23 mouse cellular contexts compared by ENCODE assay signal in genomic region chr12:99617241-99617804, GRCm38 (mm10). TPM values are rescaled to one million over a fixed set of nuclear protein-coding genes. Genes with fewer than 3 reads are reported as not detected.
DNase-seq lines count a peak whose midpoint lies in the region; ATAC-seq lines count a peak whose summit lies in the region.
"Had no signal": no experiment of that assay in that cellular context is flagged by ENCODE, and none has a peak within 500 bp of the region (broad histone marks: within the 10 kb centered on the region; RNA-seq: fewer than 3 reads in every experiment).

No protein-coding gene starts in this region.

- DNase-seq in forebrain, embryonic 11.5 days (ENCODE audit: low spot score) = peak; percentile 22
- peak; percentile 35 for DNase-seq in heart, embryonic 10.5 days (ENCODE audit: low spot score)
- no peak for DNase-seq in heart, postnatal 4 days
- DNase-seq in layer of hippocampus, postnatal 10 days (ENCODE audit: low spot score in 2 of 2) = no peak
- DNase-seq: adrenal gland, adult 8-10 months; adrenal gland, postnatal 14 days; adrenal gland, postnatal 36 days; B cell, adult 2 months; cerebellum, adult 11-12 months; cerebellum, adult 2 months; cerebellum, adult 9-10 months; cerebellum, postnatal 10 days; cerebellum, postnatal 25 days; forebrain, postnatal 0 days had no signal

- 88% methylated on average over 14 of the region's 14 CpGs for WGBS in forebrain, embryonic 11.5 days
- 78% methylated on average over 14 of the region's 14 CpGs for WGBS in forebrain, embryonic 16.5 days
- WGBS in heart, embryonic 10.5 days = 86% methylated on average over 14 of the region's 14 CpGs

- no peaks in the 10 kb centered on the region for H3K27me3 ChIP-seq in forebrain, embryonic 11.5 days (ENCODE audit: control insufficient read depth, insufficient read depth, low read length)
- H3K27me3 ChIP-seq in forebrain, embryonic 16.5 days (replicated peaks; ENCODE audit: control insufficient read depth, insufficient read depth, low read length) = no peaks in the 10 kb centered on the region
- no peaks in the 10 kb centered on the region for H3K27me3 ChIP-seq in heart, embryonic 10.5 days (ENCODE audit: insufficient read depth, poor library complexity, severe bottlenecking)
- H3K27me3 ChIP-seq: forebrain, embryonic 12.5 days had no signal

- H3K27ac ChIP-seq in forebrain, embryonic 11.5 days (ENCODE audit: low read depth, low read length) = no peak overlapping the region
- no peak overlapping the region for H3K27ac ChIP-seq in forebrain, embryonic 16.5 days (ENCODE audit: low read length)
- no peak overlapping the region for H3K27ac ChIP-seq in heart, embryonic 10.5 days
- H3K27ac ChIP-seq: embryonic facial prominence, embryonic 10.5 days; embryonic facial prominence, embryonic 12.5 days; forebrain, embryonic 12.5 days had no signal

- no peak overlapping the region for H3K4me2 ChIP-seq in forebrain, embryonic 11.5 days (ENCODE audit: low read depth, low read length, severe bottlenecking)
- no peak overlapping the region for H3K4me2 ChIP-seq in forebrain, embryonic 16.5 days (ENCODE audit: low read length)
- H3K4me2 ChIP-seq: embryonic facial prominence, embryonic 12.5 days; forebrain, embryonic 12.5 days had no signal

- no peak overlapping the region for H3K4me3 ChIP-seq in forebrain, embryonic 11.5 days (ENCODE audit: low read depth, low read length)
- no peak overlapping the region for H3K4me3 ChIP-seq in forebrain, embryonic 16.5 days (replicated peaks; ENCODE audit: low read length)
- H3K4me3 ChIP-seq in heart, embryonic 10.5 days = no peak overlapping the region
- H3K4me3 ChIP-seq: embryonic facial prominence, embryonic 10.5 days; embryonic facial prominence, embryonic 12.5 days; forebrain, embryonic 12.5 days had no signal

- no peaks in the 10 kb centered on the region for H3K36me3 ChIP-seq in forebrain, embryonic 11.5 days (ENCODE audit: control insufficient read depth, insufficient read depth, low read length)
- H3K36me3 ChIP-seq in forebrain, embryonic 16.5 days (ENCODE audit: control insufficient read depth, insufficient read depth) = no peaks in the 10 kb centered on the region
- no peaks in the 10 kb centered on the region for H3K36me3 ChIP-seq in heart, embryonic 10.5 days
- H3K36me3 ChIP-seq: embryonic facial prominence, embryonic 10.5 days; embryonic facial prominence, embryonic 12.5 days; forebrain, embryonic 12.5 days; G1E had no signal

- no peaks in the 10 kb centered on the region for H3K4me1 ChIP-seq in forebrain, embryonic 11.5 days (replicated peaks; ENCODE audit: control insufficient read depth, insufficient read depth, low read length)
- H3K4me1 ChIP-seq in forebrain, embryonic 16.5 days (replicated peaks; ENCODE audit: control insufficient read depth, insufficient read depth, low read length) = no peaks in the 10 kb centered on the region
- 0 out of 2 replicates have a peak, but pooled peaks cover 3% of the 10 kb centered on the region for H3K4me1 ChIP-seq in heart, embryonic 10.5 days
- H3K4me1 ChIP-seq: forebrain, embryonic 12.5 days had no signal

- H3K9ac ChIP-seq in forebrain, embryonic 11.5 days (ENCODE audit: low read length) = no peak overlapping the region
- no peak overlapping the region for H3K9ac ChIP-seq in forebrain, embryonic 16.5 days (replicated peaks; ENCODE audit: low read depth, low read length)
- H3K9ac ChIP-seq: embryonic facial prominence, embryonic 12.5 days; forebrain, embryonic 12.5 days; forebrain, postnatal 0 days had no signal

- no peak for ATAC-seq in forebrain, embryonic 11.5 days (replicated peaks; ENCODE audit: low FRiP score)
- no peak for ATAC-seq in forebrain, embryonic 16.5 days
- peak; percentile 23 for ATAC-seq in CD4-positive, CD25-positive, alpha-beta regulatory T cell, adult 4 months
- ATAC-seq: activated CD4-positive, CD25-positive, alpha-beta regulatory T cell, adult 4 months; forebrain, embryonic 14.5 days; forebrain, postnatal 0 days; Patski had no signal

- no peaks in the 10 kb centered on the region for H3K9me3 ChIP-seq in forebrain, embryonic 11.5 days (ENCODE audit: control insufficient read depth, low read length)
- H3K9me3 ChIP-seq in forebrain, embryonic 16.5 days (ENCODE audit: control insufficient read depth, low read length) = no peaks in the 10 kb centered on the region
- no peaks in the 10 kb centered on the region for H3K9me3 ChIP-seq in heart, embryonic 10.5 days
- H3K9me3 ChIP-seq: embryonic facial prominence, embryonic 10.5 days; embryonic facial prominence, embryonic 12.5 days; forebrain, embryonic 12.5 days had no signal

RNA-seq across cellular contexts. Expression of gene Foxn3, which starts 53.9 kb away (rescaled TPM):
- 87.3 and 91.9 TPM in 2 replicates for polyA plus RNA-seq in forebrain, embryonic 11.5 days (2014; fragmentation: Nextera tagmentation; extraction: Ambion mirVana)
- polyA plus RNA-seq in forebrain, embryonic 16.5 days (2015; fragmentation: Nextera tagmentation; extraction: Ambion mirVana) = 71.0 and 78.0 TPM in 2 replicates
- polyA plus RNA-seq in heart, embryonic 10.5 days (2016; fragmentation: Nextera tagmentation; extraction: Ambion mirVana) = 60.5 and 65.2 TPM in 2 replicates
- total RNA-seq in heart, postnatal 4 days (2021) = 100 to 1,000 TPM; 113 to 131 TPM
- 100 to 1,000 TPM; 129 to 166 TPM for polyA plus RNA-seq in CD4-positive, CD25-positive, alpha-beta regulatory T cell, adult 4 months (2017; shearing (Covaris generic))
- total RNA-seq in layer of hippocampus, postnatal 10 days (2021) = 10 to 100 TPM; 55.7 to 59.4 TPM

Comparison
In these comparisons a context has a peak if more than half of its experiments do, and no peak if none do; other contexts are left out.
1. DNase-seq: peak in forebrain, embryonic 11.5 days (single experiment) and heart, embryonic 10.5 days (single experiment); none in heart, postnatal 4 days (single experiment) and layer of hippocampus, postnatal 10 days (0 of 2).